Mouse (Mus musculus): Measurements from ENCODE around the gene Tdrd5. TPM values are rescaled to one million over a fixed set of nuclear protein-coding genes. Genes with fewer than 3 reads are reported as not detected.
A peak's percentile ranks its signal among the peaks of the same experiment; 100 is the strongest.

Tdrd5 gene
- total RNA-seq (2021) (not detected), polyA plus RNA-seq (2012; rRNA removed) (not detected in 2 replicates)
- long read RNA-seq: 0 reads

GRCm38 (mm10) chr1:156302911-156303749 lies at the start of gene Tdrd5:
Gene Tdrd5, minus strand, starts transcription at chr1:156303664.
- Histone ChIP-seq H3K4me1 (ENCODE audit: control insufficient read depth, insufficient read depth, low read length) (peaks cover 1% of the 10 kb centered on the region; the same call in 1 of the 2 replicates), H3K9ac (ENCODE audit: low read depth, low read length) (peak within 1 kb of the TSS; percentile 53), H3K27ac (no peak within 1 kb of the TSS), H3K27me3 (ENCODE audit: control insufficient read depth, insufficient read depth, low read length) (peaks cover 11% of the 10 kb centered on the region), H3K36me3 (ENCODE audit: control insufficient read depth, insufficient read depth, low read length) (no peaks in the 10 kb centered on the region), H3K4me3 (peak within 1 kb of the TSS; percentile 45), H3K79me2 (replicated peaks; ENCODE audit: control insufficient read depth, insufficient read depth, low read length) (no peaks in the 10 kb centered on the region)
- TF ChIP-seq EP300 (IDR thresholded peaks at IDR 0.05; ENCODE audit: insufficient read depth, low read depth, low read length) (no peak), POLR2A (IDR thresholded peaks at IDR 0.05; ENCODE audit: insufficient read depth, low read depth, low read length) (no peak), CTCF (IDR thresholded peaks at IDR 0.05) (no peak)
- WGBS: under 1% methylated on average over 78 of the region's 85 CpGs
- peak in 1 of 2 experiments; percentile 6 for DNase-seq
- intact Hi-C loops (cut with DNase I): no loop called here

- DNase-seq: no peak
- no peaks in the 10 kb centered on the region for H3K27me3 ChIP-seq (ENCODE audit: control insufficient read depth, insufficient read depth, low read length)
- H3K79me2 ChIP-seq (replicated peaks; ENCODE audit: control insufficient read depth, insufficient read depth, low read length): no peaks in the 10 kb centered on the region
- H3K4me3 ChIP-seq: no peak overlapping the region
- H3K4me1 ChIP-seq (ENCODE audit: control insufficient read depth, insufficient read depth, low read length): no peaks in the 10 kb centered on the region
- H3K27ac ChIP-seq: no peak overlapping the region
- no peak for TF ChIP-seq POLR2A (IDR thresholded peaks at IDR 0.05; ENCODE audit: insufficient read depth, low read depth, low read length)
- TF ChIP-seq CTCF (IDR thresholded peaks at IDR 0.05): no peak
- no peak for TF ChIP-seq EP300 (IDR thresholded peaks at IDR 0.05; ENCODE audit: insufficient read depth, low read depth, low read length)
- no peaks in the 10 kb centered on the region for H3K36me3 ChIP-seq (ENCODE audit: control insufficient read depth, insufficient read depth, low read length)
- WGBS: 90% methylated on average over 2 of the region's 2 CpGs
- H3K9ac ChIP-seq (ENCODE audit: low read depth, low read length): no peak overlapping the region
- intact Hi-C loops (cut with DNase I): no loop called here
These were observed 49.0 kb upstream of the Tdrd5 start for GRCm38 (mm10) chr1:156352466-156352865.

- no peak for DNase-seq
- Histone ChIP-seq H3K79me2 (replicated peaks; ENCODE audit: control insufficient read depth, insufficient read depth, low read length) (no peaks in the 10 kb centered on the region), H3K27me3 (ENCODE audit: control insufficient read depth, insufficient read depth, low read length) (no peaks in the 10 kb centered on the region), H3K4me3 (no peak overlapping the region), H3K27ac (no peak overlapping the region), H3K36me3 (ENCODE audit: control insufficient read depth, insufficient read depth, low read length) (no peaks in the 10 kb centered on the region), H3K9ac (ENCODE audit: low read depth, low read length) (no peak overlapping the region), H3K4me1 (ENCODE audit: control insufficient read depth, insufficient read depth, low read length) (no peaks in the 10 kb centered on the region)
- 87% methylated on average over 4 of the region's 4 CpGs for WGBS
- TF ChIP-seq CTCF (IDR thresholded peaks at IDR 0.05) (no peak), EP300 (IDR thresholded peaks at IDR 0.05; ENCODE audit: insufficient read depth, low read depth, low read length) (no peak), POLR2A (IDR thresholded peaks at IDR 0.05; ENCODE audit: insufficient read depth, low read depth, low read length) (no peak)
- intact Hi-C loops (cut with DNase I): no loop called here
These were observed 47.0 kb upstream of the Tdrd5 start for GRCm38 (mm10) chr1:156350441-156350840.

DNA sequence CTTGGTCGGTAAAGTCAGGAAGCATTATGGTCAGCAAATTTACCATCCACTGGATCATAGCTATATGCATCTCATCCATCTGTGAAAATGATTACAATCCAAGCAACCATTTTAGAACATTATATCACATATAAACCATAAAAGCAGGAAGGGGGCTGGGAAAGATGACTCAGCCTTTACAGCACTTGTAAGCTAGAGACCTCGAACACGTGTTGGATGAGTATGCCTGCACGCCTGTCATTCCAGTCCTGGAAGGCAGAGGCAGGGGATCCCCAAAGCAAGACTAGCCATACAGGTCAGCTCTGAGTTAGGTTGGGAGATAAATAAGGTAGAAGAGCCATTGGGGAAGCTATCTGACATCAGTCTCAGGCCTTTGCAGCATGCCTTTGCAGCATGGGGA lies 45.6 kb upstream of the Tdrd5 start:
- H3K27me3 ChIP-seq (ENCODE audit: control insufficient read depth, insufficient read depth, low read length): no peaks in the 10 kb centered on the region
- H3K36me3 ChIP-seq (ENCODE audit: control insufficient read depth, insufficient read depth, low read length): no peaks in the 10 kb centered on the region
- H3K4me1 ChIP-seq (ENCODE audit: control insufficient read depth, insufficient read depth, low read length): no peaks in the 10 kb centered on the region
- no peak for DNase-seq
- intact Hi-C loops (cut with DNase I): no loop called here
- TF ChIP-seq CTCF (IDR thresholded peaks at IDR 0.05) (no peak), POLR2A (IDR thresholded peaks at IDR 0.05; ENCODE audit: insufficient read depth, low read depth, low read length) (no peak)
- 64% methylated on average over 4 of the region's 4 CpGs for WGBS
- no peak overlapping the region for H3K27ac ChIP-seq
- H3K79me2 ChIP-seq (replicated peaks; ENCODE audit: control insufficient read depth, insufficient read depth, low read length): no peaks in the 10 kb centered on the region
- no peak overlapping the region for H3K4me3 ChIP-seq
- no peak overlapping the region for H3K9ac ChIP-seq (ENCODE audit: low read depth, low read length)

GRCm38 (mm10) chr1:156345633-156346032 lies 42.2 kb upstream of the Tdrd5 start:
- H3K36me3 ChIP-seq (ENCODE audit: control insufficient read depth, insufficient read depth, low read length): no peaks in the 10 kb centered on the region
- no peak overlapping the region for H3K4me3 ChIP-seq
- no peaks in the 10 kb centered on the region for H3K79me2 ChIP-seq (replicated peaks; ENCODE audit: control insufficient read depth, insufficient read depth, low read length)
- 88% methylated on average over 4 of the region's 4 CpGs for WGBS
- intact Hi-C loops (cut with DNase I): no loop called here
- TF ChIP-seq POLR2A (IDR thresholded peaks at IDR 0.05; ENCODE audit: insufficient read depth, low read depth, low read length) (no peak), CTCF (IDR thresholded peaks at IDR 0.05) (no peak)
- H3K27ac ChIP-seq: no peak overlapping the region
- DNase-seq: no peak
- H3K27me3 ChIP-seq (ENCODE audit: control insufficient read depth, insufficient read depth, low read length): no peaks in the 10 kb centered on the region
- no peaks in the 10 kb centered on the region for H3K4me1 ChIP-seq (ENCODE audit: control insufficient read depth, insufficient read depth, low read length)
- H3K9ac ChIP-seq (ENCODE audit: low read depth, low read length): no peak overlapping the region

DNA sequence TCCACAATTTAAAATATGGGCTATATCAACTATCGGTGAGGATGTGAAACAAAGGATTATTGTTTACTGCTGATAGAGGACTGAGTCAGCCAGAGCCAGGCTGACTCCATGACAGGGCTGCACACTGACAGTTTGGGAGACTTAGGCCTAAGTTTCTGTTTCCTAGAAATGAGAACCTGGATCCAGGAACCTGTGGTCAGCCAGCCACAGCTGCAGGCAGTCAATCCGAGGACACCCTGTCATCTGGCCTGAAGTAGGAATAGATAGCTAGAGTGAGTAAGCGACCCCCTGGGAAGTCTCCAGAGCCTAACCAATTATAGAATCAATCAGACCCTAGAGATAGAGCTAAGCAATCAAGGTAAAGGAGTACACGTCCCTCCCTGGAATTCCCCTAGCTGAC lies 41.0 kb upstream of the Tdrd5 start:
- Histone ChIP-seq H3K27me3 (ENCODE audit: control insufficient read depth, insufficient read depth, low read length) (no peaks in the 10 kb centered on the region), H3K4me1 (ENCODE audit: control insufficient read depth, insufficient read depth, low read length) (no peaks in the 10 kb centered on the region), H3K9ac (ENCODE audit: low read depth, low read length) (no peak overlapping the region), H3K36me3 (ENCODE audit: control insufficient read depth, insufficient read depth, low read length) (no peaks in the 10 kb centered on the region), H3K4me3 (no peak overlapping the region), H3K27ac (no peak overlapping the region), H3K79me2 (replicated peaks; ENCODE audit: control insufficient read depth, insufficient read depth, low read length) (no peaks in the 10 kb centered on the region)
- no peak for DNase-seq
- no peak for TF ChIP-seq POLR2A (IDR thresholded peaks at IDR 0.05; ENCODE audit: insufficient read depth, low read depth, low read length)
- TF ChIP-seq CTCF (IDR thresholded peaks at IDR 0.05): no peak
- TF ChIP-seq EP300 (IDR thresholded peaks at IDR 0.05; ENCODE audit: insufficient read depth, low read depth, low read length): no peak
- 44% methylated on average over 4 of the region's 4 CpGs for WGBS
- intact Hi-C loops (cut with DNase I): no loop called here
